Mouse (Mus musculus) macrophage (primary cell): Measurements from ENCODE around the gene Cgas. TPM values are rescaled to one million over a fixed set of nuclear protein-coding genes. Genes with fewer than 3 reads are reported as not detected.
"Not testable (repeated sequence)": the region's sequence is repeated elsewhere in the genome, so short reads cannot be mapped to it uniquely, and the experiment has no call there.

Experiments used
- H3K27ac ChIP-seq: fragments of 350-480 bp; formaldehyde crosslinking; 2 replicates; pipeline ENCODE4 v1.9.0; 2021
- H3K36me3 ChIP-seq: fragments of 350-480 bp; formaldehyde crosslinking; 2 replicates; pipeline ENCODE4 v1.9.0; 2021; ENCODE audit errors: inconsistent target
- H3K4me3 ChIP-seq: fragments of 350-480 bp; formaldehyde crosslinking; 2 replicates; pipeline ENCODE4 v1.9.0; 2021; ENCODE audit errors: inconsistent target
- H3K79me2 ChIP-seq: fragments of 350-480 bp; formaldehyde crosslinking; 2 replicates; pipeline ENCODE4 v1.9.0; 2021; ENCODE audit errors: inconsistent target
- WGBS: methylation state at CpG from one replicate; pipeline ENCODE4 v1.1.7; 2026; ENCODE audit warnings: inconsistent platforms; ENCODE audit not compliant: missing documents; 5-methylcytosine and 5-hydroxymethylcytosine counted together
- polyA plus RNA-seq: library from polyadenylated mRNA; stranded (reverse); fragments of 250-400 nt; gene quantifications from 3 replicates; pipeline ENCODE4 v1.2.4, GENCODE M21; 2018; ENCODE audit warnings: inconsistent platforms
- total RNA-seq, 78 experiments: library from RNA; depleted of rRNA; stranded (reverse); fragments of 250-400 nt; gene quantifications; 1 replicate in 9 of 78; 2 replicates in 24 of 78; 3 replicates in 43 of 78; 4 replicates in 2 of 78; pipeline ENCODE4 v1.2.4; 2018; ENCODE audit warnings: inconsistent platforms in 56 of 78

Cgas gene
- total RNA-seq (2018; cell fraction: chromatin; rRNA removed): 10 to 100 TPM in 25 of 26 experiments, 1 to 10 TPM in 1; 9.5 to 88.0 (median 26.2) TPM
- total RNA-seq (2018; cell fraction: cytosol; rRNA removed): 10 to 100 TPM in 7 of 26 experiments, 1 to 10 TPM in 19; 4.8 to 17.4 (median 9.1) TPM
- 10 to 100 TPM; 13.8 to 74.0 (median 27.1) TPM for total RNA-seq (2018; cell fraction: nucleus; rRNA removed)
- 7.4 to 14.0 TPM (median 7.6 TPM) in 3 replicates for polyA plus RNA-seq

DNA sequence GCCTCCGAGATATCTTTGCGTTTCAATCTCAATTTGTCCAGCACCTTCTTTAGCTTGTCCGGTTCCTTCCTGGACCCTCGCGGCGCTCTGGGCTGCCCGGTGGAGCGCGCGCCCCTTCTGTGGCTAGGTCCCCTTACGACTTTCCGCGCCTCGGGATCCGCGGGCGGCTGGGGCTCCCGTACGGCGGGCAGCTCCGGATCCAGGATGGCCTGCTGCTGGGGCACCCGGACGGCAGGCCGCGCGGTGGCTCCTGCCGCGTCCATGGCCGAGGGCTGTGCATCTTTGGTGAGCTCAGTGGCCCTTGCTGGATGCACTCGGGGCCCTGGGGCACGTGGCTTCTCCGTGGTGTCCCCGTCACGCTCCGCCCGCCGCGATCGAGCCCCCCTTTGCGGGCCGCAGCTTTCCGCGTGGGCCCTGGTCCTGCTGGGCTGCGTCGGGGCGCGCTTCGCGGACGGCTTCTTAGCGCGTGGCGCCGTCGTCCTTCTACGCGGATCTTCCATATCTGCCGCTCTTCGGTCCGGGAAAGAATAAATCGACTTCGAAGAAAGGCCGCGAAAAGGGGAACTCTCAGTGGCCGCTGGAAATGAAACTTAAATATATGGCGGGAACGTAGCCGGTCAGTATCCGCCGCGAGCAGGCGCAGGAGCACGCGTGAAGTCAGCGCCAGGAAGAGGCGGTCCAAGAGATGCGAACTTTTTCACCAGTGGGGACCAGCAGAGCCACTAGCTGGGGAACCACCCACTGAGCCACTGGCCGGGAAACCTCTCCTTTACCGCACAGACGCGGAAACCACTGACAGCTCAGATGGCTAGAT, at the start of gene Cgas:
Gene Cgas, minus strand, starts transcription at position 659 of the 814 bp plus-strand sequence.
- WGBS: 1% methylated on average over 81 of the region's 81 CpGs
- Histone ChIP-seq H3K36me3 (no peaks in the 10 kb centered on the region), H3K27ac (peak within 1 kb of the TSS; percentile 61), H3K79me2 (peaks cover 47% of the 10 kb centered on the region), H3K4me3 (peak within 1 kb of the TSS; percentile 87)

- no peaks in the 10 kb centered on the region for H3K79me2 ChIP-seq
- WGBS: 97% methylated on average over 3 of the region's 3 CpGs
Measured at GRCm38 (mm10) chr9:78492254-78492653, 49.2 kb upstream of the Cgas start.

DNA sequence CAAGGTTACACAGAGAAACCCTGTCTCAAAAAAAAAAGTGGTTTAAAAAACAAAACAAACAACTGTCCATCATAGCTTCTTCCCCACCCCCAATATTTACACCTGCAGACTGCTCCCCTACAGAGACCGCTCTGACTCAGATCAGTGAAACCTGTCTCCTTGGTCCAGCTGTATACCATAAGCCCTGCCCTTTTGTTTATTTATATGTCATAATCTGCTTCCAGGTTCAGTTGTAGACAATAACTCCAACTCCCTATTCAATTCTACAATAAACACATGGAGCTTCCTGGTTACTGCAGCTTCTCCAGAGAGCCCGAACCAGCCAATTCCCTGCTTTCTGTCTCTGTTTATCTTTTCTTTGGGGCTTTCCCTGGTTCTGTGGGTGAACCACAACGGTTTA, 48.1 kb upstream of the Cgas start:
- no peak overlapping the region for H3K4me3 ChIP-seq
- no peaks in the 10 kb centered on the region for H3K36me3 ChIP-seq
- H3K27ac ChIP-seq: no peak overlapping the region
- WGBS: 92% methylated on average over 3 of the region's 3 CpGs
- H3K79me2 ChIP-seq: no peaks in the 10 kb centered on the region

More at GRCm38 (mm10) chr9:78492254-78492653, 49.2 kb upstream of the Cgas start:
- Histone ChIP-seq H3K27ac (no peak overlapping the region), H3K36me3 (no peaks in the 10 kb centered on the region), H3K4me3 (no peak overlapping the region)

GRCm38 (mm10) chr9:78488890-78489420, 45.9 kb upstream of the Cgas start, which contains the start of gene Eef1a1:
Gene Eef1a1 (minus strand): TSS chr9:78489151.
- peak within 1 kb of the TSS; percentile 50 for H3K4me3 ChIP-seq
- no peaks in the 10 kb centered on the region for H3K79me2 ChIP-seq
- H3K27ac ChIP-seq: peak within 1 kb of the TSS; percentile 72
- 0% methylated on average over 11 of the region's 20 CpGs for WGBS
- no peaks in the 10 kb centered on the region for H3K36me3 ChIP-seq

- H3K27ac ChIP-seq, H3K36me3 ChIP-seq, H3K79me2 ChIP-seq: not testable (repeated sequence)
- 94% methylated on average over 5 of the region's 5 CpGs for WGBS
- peak overlapping the region; percentile 50; the same call in 1 of the 2 replicates for H3K4me3 ChIP-seq
Measured at GRCm38 (mm10) chr9:78488021-78488420, 45.0 kb upstream of the Cgas start.

DNA sequence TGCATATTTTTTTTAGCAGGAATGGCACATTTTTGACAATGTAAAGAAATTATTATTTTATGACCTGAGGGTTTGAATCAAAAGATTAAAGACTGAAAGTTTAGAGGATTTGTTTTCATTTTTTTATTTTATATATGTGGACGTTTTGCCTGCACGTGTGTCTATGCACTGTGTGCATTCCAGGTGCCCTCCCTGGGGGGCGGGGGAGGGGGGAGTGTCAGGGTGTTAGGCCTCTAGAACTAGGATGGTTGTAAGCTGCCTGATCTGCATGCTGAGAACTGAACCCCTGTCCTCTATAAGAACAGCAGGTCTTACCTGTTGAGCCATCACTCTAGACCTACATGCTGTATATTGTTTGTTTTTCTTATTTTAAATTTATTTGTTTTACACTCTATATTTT, 41.6 kb upstream of the Cgas start:
- Histone ChIP-seq H3K36me3 (no peaks in the 10 kb centered on the region), H3K79me2 (peaks cover 13% of the 10 kb centered on the region), H3K4me3 (no peak overlapping the region), H3K27ac (no peak overlapping the region)
- WGBS: 97% methylated on average over 3 of the region's 3 CpGs

GRCm38 (mm10) chr9:78482386-78482785, 39.3 kb upstream of the Cgas start:
- Histone ChIP-seq H3K4me3 (peak overlapping the region; percentile 80), H3K27ac (peak overlapping the region; percentile 99), H3K36me3 (peaks cover 12% of the 10 kb centered on the region), H3K79me2 (peaks cover 20% of the 10 kb centered on the region)
- 36% methylated on average over 3 of the region's 3 CpGs for WGBS

- WGBS: under 1% methylated on average over 61 of the region's 77 CpGs
- Histone ChIP-seq H3K36me3 (peaks cover 19% of the 10 kb centered on the region), H3K79me2 (peaks cover 20% of the 10 kb centered on the region), H3K4me3 (peak overlapping the region; percentile 80), H3K27ac (peak overlapping the region; percentile 99)
Measured at GRCm38 (mm10) chr9:78481423-78482331, 38.6 kb upstream of the Cgas start.

DNA sequence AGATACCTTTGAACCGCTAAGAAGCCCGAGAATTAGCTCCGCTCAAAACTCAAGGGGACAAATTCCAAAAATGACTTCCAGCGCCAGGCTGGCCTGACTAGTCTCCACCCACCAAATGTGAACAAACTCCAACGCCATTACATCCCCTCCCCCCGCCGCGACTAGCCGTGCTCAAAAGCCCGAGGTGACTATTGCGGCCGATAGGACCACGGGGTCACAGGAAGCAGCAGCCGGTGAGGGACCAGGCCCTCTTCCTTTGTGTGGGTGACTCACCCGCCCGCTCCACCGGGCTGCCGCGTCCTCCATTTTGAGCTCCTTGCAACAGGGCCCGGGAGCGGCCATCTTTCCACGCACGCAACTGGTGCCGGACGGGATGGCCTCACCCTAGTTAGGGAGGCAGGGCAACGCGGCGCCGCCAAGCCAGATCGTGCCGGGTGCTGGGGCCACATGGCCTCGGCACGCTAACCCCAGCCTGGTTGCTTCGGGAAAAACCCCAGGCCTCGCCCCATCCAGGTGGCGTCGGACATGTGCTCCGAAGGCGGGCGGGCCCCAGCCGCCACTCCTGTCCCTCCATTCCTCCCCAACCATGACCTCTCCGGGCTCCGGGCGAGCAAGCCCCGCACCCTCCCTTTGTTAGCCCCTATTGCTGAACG, 37.8 kb upstream of the Cgas start:
- peak overlapping the region; percentile 67 for H3K4me3 ChIP-seq
- H3K79me2 ChIP-seq: peaks cover 20% of the 10 kb centered on the region
- H3K27ac ChIP-seq: peak overlapping the region; percentile 86
- peaks cover 24% of the 10 kb centered on the region for H3K36me3 ChIP-seq
- 0% methylated on average over 46 of the region's 46 CpGs for WGBS

DNA sequence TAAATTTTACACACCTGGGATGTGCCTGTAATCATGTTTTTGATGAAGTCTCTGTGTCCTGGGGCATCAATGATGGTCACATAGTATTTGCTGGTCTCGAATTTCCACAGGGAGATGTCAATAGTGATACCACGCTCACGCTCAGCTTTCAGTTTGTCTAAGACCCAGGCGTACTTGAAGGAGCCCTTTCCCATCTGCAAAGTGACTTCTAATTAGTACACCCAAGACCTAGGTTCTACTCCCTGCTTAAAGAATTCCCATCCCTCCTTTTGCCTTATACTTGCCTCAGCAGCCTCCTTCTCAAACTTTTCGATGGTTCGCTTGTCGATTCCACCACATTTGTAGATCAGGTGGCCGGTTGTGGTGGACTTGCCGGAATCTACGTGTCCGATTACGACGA, 37.2 kb upstream of the Cgas start:
- peak overlapping the region; percentile 86 for H3K27ac ChIP-seq
- peak overlapping the region; percentile 67 for H3K4me3 ChIP-seq
- H3K79me2 ChIP-seq: peaks cover 20% of the 10 kb centered on the region
- WGBS: 20% methylated on average over 1 of the region's 13 CpGs
- H3K36me3 ChIP-seq: peaks cover 24% of the 10 kb centered on the region

DNA sequence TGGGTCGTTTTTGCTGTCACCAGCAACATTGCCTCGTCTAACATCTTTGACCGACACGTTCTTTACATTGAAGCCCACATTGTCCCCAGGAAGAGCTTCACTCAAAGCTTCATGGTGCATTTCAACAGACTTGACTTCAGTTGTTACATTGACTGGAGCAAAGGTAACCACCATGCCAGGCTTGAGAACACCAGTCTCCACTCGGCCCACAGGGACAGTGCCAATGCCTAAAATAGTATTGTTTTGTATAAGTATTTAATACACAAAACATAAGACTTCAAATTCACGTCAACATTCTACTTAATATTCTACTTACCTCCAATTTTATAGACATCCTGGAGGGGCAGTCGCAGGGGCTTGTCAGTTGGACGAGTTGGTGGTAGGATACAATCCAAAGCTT, 36.3 kb upstream of the Cgas start:
- WGBS: 46% methylated on average over 4 of the region's 8 CpGs
- not testable (repeated sequence) for H3K4me3 ChIP-seq, H3K27ac ChIP-seq
- H3K36me3 ChIP-seq: peaks cover 24% of the 10 kb centered on the region
- H3K79me2 ChIP-seq: peaks cover 20% of the 10 kb centered on the region

GRCm38 (mm10) chr9:78478009-78478605, 35.1 kb upstream of the Cgas start:
- Histone ChIP-seq H3K36me3 (peaks cover 33% of the 10 kb centered on the region), H3K79me2 (peaks cover 20% of the 10 kb centered on the region)
- not testable (repeated sequence) for H3K4me3 ChIP-seq, H3K27ac ChIP-seq
- 88% methylated on average over 1 of the region's 1 CpGs for WGBS

DNA sequence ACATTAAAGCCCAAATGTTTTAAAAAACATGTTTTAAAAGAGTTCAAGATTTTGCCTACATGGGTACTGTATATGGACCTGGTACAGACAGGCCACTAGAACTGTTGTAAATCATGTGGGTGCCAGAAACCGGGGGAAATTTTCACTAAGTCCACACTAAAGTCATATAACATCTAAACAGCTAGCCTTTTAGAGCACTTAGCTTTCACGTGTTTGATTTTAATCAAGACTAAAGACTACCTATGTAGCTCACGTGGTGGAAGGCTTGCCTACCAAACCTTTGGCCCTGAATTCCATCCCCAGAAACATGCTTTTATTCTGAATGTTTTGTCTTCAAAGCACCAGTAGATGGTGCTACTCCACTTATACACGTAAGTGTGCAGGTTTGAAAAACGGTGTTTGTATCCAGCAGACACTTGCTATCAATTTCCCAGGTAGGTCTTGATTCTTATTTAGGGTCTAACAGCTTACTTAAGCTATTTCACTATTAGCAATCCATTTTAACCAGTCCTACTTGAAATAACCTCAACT, 34.0 kb upstream of the Cgas start:
- no peak overlapping the region for H3K27ac ChIP-seq
- H3K79me2 ChIP-seq: peaks cover 20% of the 10 kb centered on the region
- H3K4me3 ChIP-seq: no peak overlapping the region
- WGBS: 46% methylated on average over 5 of the region's 5 CpGs
- H3K36me3 ChIP-seq: peaks cover 38% of the 10 kb centered on the region
